Mouse (Mus musculus): ENCODE data around the gene Gm49378. TPM values are rescaled to one million over a fixed set of nuclear protein-coding genes. Genes with fewer than 3 reads are reported as not detected.

The Gm49378 gene
- polyA plus RNA-seq, 1 experiment from 2014 or later, result 1.6 TPM

- Histone ChIP-seq H3K4me2 (replicated peaks; ENCODE audit: low read depth, low read length) (no peak overlapping the region), H3K9ac (replicated peaks; ENCODE audit: low read length) (no peak overlapping the region), H3K9me3 (ENCODE audit: low read length) (no peaks in the 10 kb centered on the region), H3K27me3 (ENCODE audit: insufficient read depth, low read length) (no peaks in the 10 kb centered on the region), H3K27ac (ENCODE audit: low read length) (no peak overlapping the region), H3K4me1 (ENCODE audit: insufficient read depth, low read length) (0 out of 2 replicates have a peak, but pooled peaks cover 5% of the 10 kb centered on the region), H3K4me3 (ENCODE audit: low read length) (no peak overlapping the region), H3K36me3 (ENCODE audit: insufficient read depth, low read length) (peaks cover 8% of the 10 kb centered on the region; the same call in 1 of the 2 replicates)
- 58% methylated on average over 6 of the region's 6 CpGs for WGBS
- ATAC-seq (ENCODE audit: low FRiP score, low TSS enrichment), result no peak
These were observed 24.3 kb downstream of the Gm49378 start for GRCm38 (mm10) chr14:55613346-55613745.

GRCm38 (mm10) chr14:55608339-55608738 lies 29.4 kb downstream of the Gm49378 start:
- Histone ChIP-seq H3K9ac (replicated peaks; ENCODE audit: low read length) (no peak overlapping the region), H3K36me3 (ENCODE audit: insufficient read depth, low read length) (peaks cover 33% of the 10 kb centered on the region), H3K9me3 (ENCODE audit: low read length) (no peaks in the 10 kb centered on the region), H3K27me3 (ENCODE audit: insufficient read depth, low read length) (no peaks in the 10 kb centered on the region), H3K4me1 (ENCODE audit: insufficient read depth, low read length) (peaks cover 12% of the 10 kb centered on the region), H3K27ac (ENCODE audit: low read length) (no peak overlapping the region), H3K4me2 (replicated peaks; ENCODE audit: low read depth, low read length) (no peak overlapping the region), H3K4me3 (ENCODE audit: low read length) (no peak overlapping the region)
- ATAC-seq (ENCODE audit: low FRiP score, low TSS enrichment), result no peak
- WGBS, result 94% methylated on average over 6 of the region's 6 CpGs

GRCm38 (mm10) chr14:55605743-55606459 lies 31.8 kb downstream of the Gm49378 start:
- Histone ChIP-seq H3K9ac (replicated peaks; ENCODE audit: low read length) (no peak overlapping the region), H3K9me3 (ENCODE audit: low read length) (no peaks in the 10 kb centered on the region), H3K4me1 (ENCODE audit: insufficient read depth, low read length) (peaks cover 12% of the 10 kb centered on the region), H3K4me2 (replicated peaks; ENCODE audit: low read depth, low read length) (no peak overlapping the region), H3K36me3 (ENCODE audit: insufficient read depth, low read length) (peaks cover 53% of the 10 kb centered on the region), H3K4me3 (ENCODE audit: low read length) (no peak overlapping the region), H3K27ac (ENCODE audit: low read length) (no peak overlapping the region), H3K27me3 (ENCODE audit: insufficient read depth, low read length) (no peaks in the 10 kb centered on the region)
- 93% methylated on average over 16 of the region's 16 CpGs for WGBS
- ATAC-seq (ENCODE audit: low FRiP score, low TSS enrichment), result no peak

- H3K9ac ChIP-seq (replicated peaks; ENCODE audit: low read length), result no peak overlapping the region
- H3K27me3 ChIP-seq (ENCODE audit: insufficient read depth, low read length), result no peaks in the 10 kb centered on the region
- H3K36me3 ChIP-seq (ENCODE audit: insufficient read depth, low read length), result peaks cover 58% of the 10 kb centered on the region
- H3K4me1 ChIP-seq (ENCODE audit: insufficient read depth, low read length), result peaks cover 12% of the 10 kb centered on the region
- H3K4me2 ChIP-seq (replicated peaks; ENCODE audit: low read depth, low read length), result peak overlapping the region; percentile 64
- H3K4me3 ChIP-seq (ENCODE audit: low read length), result peak overlapping the region; percentile 49; the same call in 1 of the 2 replicates
- H3K9me3 ChIP-seq (ENCODE audit: low read length), result no peaks in the 10 kb centered on the region
- 85% methylated on average over 11 of the region's 11 CpGs for whole genome bisulfite sequencing
- peak overlapping the region; percentile 86; the same call in 1 of the 2 replicates for H3K27ac ChIP-seq (ENCODE audit: low read length)
- no peak for ATAC-seq (ENCODE audit: low FRiP score, low TSS enrichment)
These were observed 32.9 kb downstream of the Gm49378 start for GRCm38 (mm10) chr14:55604823-55605222.

DNA sequence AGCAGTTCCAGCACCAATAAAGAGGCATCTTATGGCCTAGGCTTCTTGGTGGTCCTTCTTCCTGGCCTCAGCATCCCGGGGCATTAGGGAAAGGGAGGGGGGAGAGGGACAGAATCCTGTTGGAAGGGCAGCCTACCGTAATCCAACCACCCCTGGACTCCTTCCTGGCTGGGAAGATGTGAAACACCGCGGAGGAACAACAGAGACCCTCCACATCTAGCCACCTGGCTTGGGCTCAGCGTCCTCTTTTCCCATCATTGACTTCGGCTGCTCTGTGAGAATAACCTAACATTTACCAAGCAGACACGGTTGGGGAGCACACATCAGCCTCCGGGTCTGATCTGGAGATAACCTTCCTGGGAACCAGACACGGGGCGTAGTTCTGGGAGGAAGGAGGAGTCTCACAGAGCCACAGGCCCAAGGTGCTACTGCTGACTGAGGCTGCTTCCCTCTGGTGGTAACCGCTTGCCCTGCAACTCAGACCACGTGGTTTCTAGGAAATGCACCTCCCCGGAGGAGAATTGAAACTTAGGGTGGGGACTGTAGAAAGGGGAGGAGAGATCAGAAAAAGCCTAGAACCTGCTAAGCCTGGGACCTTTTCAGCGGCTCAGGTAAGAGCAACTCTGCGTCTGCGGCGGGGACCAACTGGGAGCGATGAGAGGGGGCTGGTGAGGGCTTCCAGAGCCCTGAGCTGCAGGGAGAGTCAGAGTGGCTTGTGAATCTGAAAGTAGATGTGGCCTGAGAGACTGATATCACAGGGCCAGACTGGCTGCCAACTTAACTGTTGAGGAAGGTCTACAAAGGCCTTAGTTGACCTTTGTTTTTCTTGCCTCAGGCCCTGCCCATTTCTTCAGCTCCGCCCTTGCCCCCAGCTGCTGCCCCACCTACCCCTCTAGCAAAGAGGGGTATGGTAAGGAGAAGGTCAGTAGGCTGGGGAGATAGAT lies 33.8 kb downstream of the Gm49378 start:
- peak overlapping the region; percentile 49 for H3K4me3 ChIP-seq (ENCODE audit: low read length)
- H3K9ac ChIP-seq (replicated peaks; ENCODE audit: low read length), result peak overlapping the region; percentile 66
- peaks cover 12% of the 10 kb centered on the region for H3K4me1 ChIP-seq (ENCODE audit: insufficient read depth, low read length)
- H3K9me3 ChIP-seq (ENCODE audit: low read length), result no peaks in the 10 kb centered on the region
- H3K27me3 ChIP-seq (ENCODE audit: insufficient read depth, low read length), result no peaks in the 10 kb centered on the region
- H3K36me3 ChIP-seq (ENCODE audit: insufficient read depth, low read length), result peaks cover 61% of the 10 kb centered on the region
- peak; percentile 93 for ATAC-seq (ENCODE audit: low FRiP score, low TSS enrichment)
- peak overlapping the region; percentile 86 for H3K27ac ChIP-seq (ENCODE audit: low read length)
- H3K4me2 ChIP-seq (replicated peaks; ENCODE audit: low read depth, low read length), result peak overlapping the region; percentile 64
- WGBS, result 11% methylated on average over 19 of the region's 19 CpGs

DNA sequence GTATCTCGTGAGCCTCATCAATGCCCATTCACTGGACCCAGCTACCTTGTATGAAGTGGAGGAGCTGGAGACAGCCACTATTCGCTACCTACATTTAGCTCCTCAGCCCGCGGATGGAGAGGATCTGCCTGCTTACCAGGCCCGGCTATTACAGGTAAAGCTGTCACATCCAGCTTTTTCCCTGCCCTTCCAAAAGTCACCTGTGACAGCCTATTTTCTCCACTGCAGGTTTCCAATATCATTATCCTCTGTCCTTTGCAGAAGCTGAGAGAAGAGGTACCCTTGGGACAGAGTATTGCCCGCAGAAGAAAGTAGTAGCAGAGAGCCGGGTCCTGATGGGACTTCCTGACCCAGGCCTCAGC lies 34.4 kb downstream of the Gm49378 start, which contains the start of gene Irf9:
Irf9 (plus strand) TSS at position 301 of the 362 bp plus-strand sequence.
- Histone ChIP-seq H3K4me2 (replicated peaks; ENCODE audit: low read depth, low read length) (peak within 1 kb of the TSS; percentile 64), H3K4me3 (ENCODE audit: low read length) (peak within 1 kb of the TSS; percentile 49), H3K4me1 (ENCODE audit: insufficient read depth, low read length) (peaks cover 12% of the 10 kb centered on the region), H3K9me3 (ENCODE audit: low read length) (no peaks in the 10 kb centered on the region), H3K27me3 (ENCODE audit: insufficient read depth, low read length) (no peaks in the 10 kb centered on the region), H3K9ac (replicated peaks; ENCODE audit: low read length) (peak within 1 kb of the TSS; percentile 66), H3K27ac (ENCODE audit: low read length) (peak within 1 kb of the TSS; percentile 86), H3K36me3 (ENCODE audit: insufficient read depth, low read length) (peaks cover 60% of the 10 kb centered on the region)
- WGBS, result 76% methylated on average over 7 of the region's 7 CpGs
- no peak for ATAC-seq (ENCODE audit: low FRiP score, low TSS enrichment)

DNA sequence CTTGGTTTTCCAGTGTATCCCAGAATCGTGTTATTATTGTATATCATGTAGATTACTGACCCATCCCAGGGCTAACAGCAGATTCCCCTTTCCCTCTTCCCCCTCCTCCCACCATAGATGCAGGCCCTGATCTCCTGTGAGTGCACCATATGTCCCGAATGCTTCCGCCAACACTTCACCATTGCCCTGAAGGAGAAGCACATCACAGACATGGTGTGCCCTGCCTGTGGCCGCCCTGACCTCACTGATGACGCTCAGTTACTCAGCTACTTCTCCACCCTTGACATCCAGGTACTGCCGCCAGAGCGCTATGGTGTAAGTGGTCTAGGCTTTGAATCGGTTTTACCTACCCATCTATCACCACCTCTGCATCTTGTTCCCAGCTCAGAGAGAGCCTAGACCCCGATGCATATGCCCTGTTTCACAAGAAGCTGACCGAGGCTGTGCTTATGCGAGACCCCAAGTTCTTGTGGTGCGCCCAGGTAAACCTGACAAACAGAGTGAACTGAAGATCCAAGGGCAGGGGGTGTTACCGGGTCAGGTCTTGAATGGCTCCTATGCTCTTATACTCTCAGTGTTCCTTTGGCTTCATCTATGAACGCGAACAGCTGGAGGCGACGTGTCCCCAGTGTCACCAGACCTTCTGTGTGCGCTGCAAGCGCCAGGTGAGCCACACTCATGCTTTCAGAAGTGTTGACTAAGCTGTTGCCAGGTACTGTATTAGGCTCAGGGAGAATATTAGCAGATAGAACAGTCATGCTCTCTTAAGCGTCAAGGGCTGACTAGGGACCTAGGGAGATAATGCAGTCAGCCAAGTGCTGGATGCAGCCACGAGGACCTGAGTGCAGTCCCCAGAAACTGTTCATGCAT lies 38.9 kb downstream of the Gm49378 start:
- no peak for ATAC-seq (ENCODE audit: low FRiP score, low TSS enrichment)
- H3K27ac ChIP-seq (ENCODE audit: low read length), result no peak overlapping the region
- no peaks in the 10 kb centered on the region for H3K27me3 ChIP-seq (ENCODE audit: insufficient read depth, low read length)
- WGBS, result 88% methylated on average over 21 of the region's 21 CpGs
- no peak overlapping the region for H3K4me2 ChIP-seq (replicated peaks; ENCODE audit: low read depth, low read length)
- H3K4me1 ChIP-seq (ENCODE audit: insufficient read depth, low read length), result peaks cover 5% of the 10 kb centered on the region
- H3K36me3 ChIP-seq (ENCODE audit: insufficient read depth, low read length), result peaks cover 74% of the 10 kb centered on the region
- no peak overlapping the region for H3K4me3 ChIP-seq (ENCODE audit: low read length)
- H3K9me3 ChIP-seq (ENCODE audit: low read length), result no peaks in the 10 kb centered on the region
- no peak overlapping the region for H3K9ac ChIP-seq (replicated peaks; ENCODE audit: low read length)

- H3K4me1 ChIP-seq (ENCODE audit: insufficient read depth, low read length), result peaks cover 12% of the 10 kb centered on the region
- no peak overlapping the region for H3K9ac ChIP-seq (replicated peaks; ENCODE audit: low read length)
- no peak for ATAC-seq (ENCODE audit: low FRiP score, low TSS enrichment)
- H3K27me3 ChIP-seq (ENCODE audit: insufficient read depth, low read length), result no peaks in the 10 kb centered on the region
- no peak overlapping the region for H3K4me2 ChIP-seq (replicated peaks; ENCODE audit: low read depth, low read length)
- H3K27ac ChIP-seq (ENCODE audit: low read length), result no peak overlapping the region
- 83% methylated on average over 13 of the region's 13 CpGs for WGBS
- H3K9me3 ChIP-seq (ENCODE audit: low read length), result no peaks in the 10 kb centered on the region
- H3K4me3 ChIP-seq (ENCODE audit: low read length), result no peak overlapping the region
- peaks cover 58% of the 10 kb centered on the region for H3K36me3 ChIP-seq (ENCODE audit: insufficient read depth, low read length)
These were observed 41.5 kb downstream of the Gm49378 start for GRCm38 (mm10) chr14:55596036-55596690.

- Histone ChIP-seq H3K36me3 (ENCODE audit: insufficient read depth, low read length) (peaks cover 45% of the 10 kb centered on the region), H3K9ac (replicated peaks; ENCODE audit: low read length) (peak overlapping the region; percentile 90), H3K4me3 (ENCODE audit: low read length) (peak overlapping the region; percentile 97), H3K4me1 (ENCODE audit: insufficient read depth, low read length) (peaks cover 16% of the 10 kb centered on the region), H3K4me2 (replicated peaks; ENCODE audit: low read depth, low read length) (peak overlapping the region; percentile 78), H3K27me3 (ENCODE audit: insufficient read depth, low read length) (no peaks in the 10 kb centered on the region), H3K9me3 (ENCODE audit: low read length) (no peaks in the 10 kb centered on the region), H3K27ac (ENCODE audit: low read length) (peak overlapping the region; percentile 100)
- ATAC-seq (ENCODE audit: low FRiP score, low TSS enrichment), result no peak
- WGBS, result 2% methylated on average over 16 of the region's 16 CpGs
These were observed 45.5 kb downstream of the Gm49378 start for GRCm38 (mm10) chr14:55592226-55592625.

Measured in kidney, embryonic 16.5 days (tissue).